Mouse (Mus musculus): ENCODE results near the gene Triml2.

The Triml2 gene

DNA sequence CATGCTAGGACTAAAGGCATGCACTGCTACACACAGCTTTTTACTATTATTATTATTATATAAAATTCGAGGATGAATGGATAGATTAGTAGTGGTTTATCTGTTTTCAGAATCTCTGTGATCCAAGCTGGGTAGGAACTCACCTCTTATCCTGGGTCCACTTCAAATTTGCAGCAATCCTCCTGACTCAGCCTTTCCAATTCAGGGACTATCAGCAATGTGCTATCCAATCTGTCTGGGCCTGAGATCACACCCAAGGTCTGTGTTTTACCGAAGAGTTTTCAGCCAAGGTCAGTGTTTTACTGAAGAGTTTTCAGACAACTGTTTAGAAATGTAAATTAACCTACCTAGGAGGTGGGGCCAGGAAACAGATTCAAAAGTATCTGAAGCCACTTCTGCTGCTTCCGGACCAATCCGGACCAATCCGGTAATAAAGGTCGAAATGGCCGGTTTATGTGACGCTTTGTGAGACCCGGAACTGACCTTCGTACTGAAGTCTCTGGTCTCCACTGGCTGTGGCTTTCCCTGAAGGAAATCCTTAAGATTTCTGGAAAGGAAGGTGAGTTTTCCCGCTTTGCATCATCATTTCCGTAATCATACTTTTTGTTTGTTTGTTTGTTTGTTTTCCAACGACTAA lies at the start of gene Triml2:
Gene Triml2 (plus strand): TSS at position 488 of the 637 bp plus-strand sequence.
- DNase-seq (ENCODE audit: low spot score in 2 of 2), result no peak

DNA sequence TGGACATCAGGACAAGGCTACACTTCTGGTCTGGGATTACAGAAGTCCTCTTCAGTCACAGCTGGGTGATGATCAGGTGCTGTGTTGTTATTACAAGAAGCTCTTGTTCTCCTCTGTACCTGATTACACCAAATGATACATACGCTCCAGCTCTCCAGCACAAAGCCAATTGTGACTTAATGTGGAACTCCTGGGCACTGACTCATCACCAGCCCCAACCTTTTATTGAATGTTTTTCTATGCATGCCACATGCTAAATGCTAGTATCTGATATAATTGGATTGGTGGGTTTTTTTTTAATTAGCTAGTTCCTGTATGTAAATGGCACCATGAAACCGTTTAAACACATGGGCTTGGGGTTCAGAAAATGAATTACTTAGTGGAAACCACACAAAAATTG lies 39.0 kb upstream of the Triml2 start, which contains the start of gene Triml1:
Gene Triml1 (minus strand): TSS at position 101 of the 400 bp plus-strand sequence.
- DNase-seq (ENCODE audit: low spot score in 2 of 2), result no peak

DNA sequence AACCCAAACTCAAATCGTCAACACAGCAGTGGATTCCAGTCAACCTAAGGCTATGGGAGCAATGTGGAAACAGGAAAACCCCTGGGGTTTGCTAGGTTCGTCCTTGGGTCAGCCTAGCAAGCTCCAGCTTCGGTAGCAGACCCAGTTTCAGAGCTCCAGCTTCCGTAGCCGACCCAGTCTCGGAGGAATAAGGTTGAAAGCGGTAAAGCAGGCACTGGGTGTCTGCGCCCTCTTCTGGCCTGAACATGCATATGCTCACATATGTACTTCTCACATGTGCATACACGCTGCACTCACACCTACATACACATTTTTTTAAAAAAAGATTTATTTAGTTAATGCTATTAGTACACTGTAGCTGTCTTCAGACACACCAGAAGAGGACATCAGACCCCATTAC lies 31.0 kb upstream of the Triml2 start:
- no peak for DNase-seq (ENCODE audit: low spot score in 2 of 2)

DNA sequence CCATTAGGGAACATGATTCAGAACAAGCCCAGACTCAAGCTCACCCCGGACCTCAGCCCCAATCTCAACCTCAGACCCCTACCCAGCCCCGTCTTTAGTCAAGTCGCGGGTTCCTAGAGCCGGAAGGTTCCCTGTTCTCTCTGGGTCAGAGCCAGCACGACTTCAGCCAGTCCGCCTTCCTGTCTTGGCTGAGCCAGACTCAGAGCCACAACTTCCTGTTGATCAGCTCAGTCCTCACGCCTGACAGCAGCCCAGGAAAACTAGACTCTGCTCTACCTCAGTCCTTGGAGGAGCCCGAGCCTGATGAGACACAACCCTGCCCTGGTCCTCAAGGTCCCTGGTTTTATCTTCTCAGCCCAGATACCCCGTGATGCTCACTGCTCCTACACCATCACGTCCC lies 17.1 kb upstream of the Triml2 start:
- DNase-seq (ENCODE audit: low spot score in 2 of 2), result no peak

DNA sequence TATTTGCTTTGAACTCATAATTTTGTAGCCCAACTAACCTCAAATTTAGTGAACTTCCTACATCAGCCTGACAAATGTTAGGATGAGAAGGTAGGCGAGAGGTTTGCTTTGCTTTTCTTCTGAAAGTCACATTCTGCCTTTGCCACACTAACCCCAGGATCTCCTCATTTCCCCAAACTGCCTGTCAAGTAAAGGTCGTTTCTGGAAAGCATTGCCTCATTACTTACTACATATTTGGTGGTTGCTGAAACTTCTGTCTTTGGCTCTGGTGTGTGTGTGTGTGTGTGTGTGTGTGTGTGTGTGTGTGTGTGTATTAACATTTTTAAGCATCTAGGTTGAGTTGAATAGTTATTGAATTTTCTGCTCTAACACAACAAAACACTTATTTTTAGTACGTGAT lies 15.9 kb upstream of the Triml2 start:
- no peak for DNase-seq (ENCODE audit: low spot score in 2 of 2)

DNA sequence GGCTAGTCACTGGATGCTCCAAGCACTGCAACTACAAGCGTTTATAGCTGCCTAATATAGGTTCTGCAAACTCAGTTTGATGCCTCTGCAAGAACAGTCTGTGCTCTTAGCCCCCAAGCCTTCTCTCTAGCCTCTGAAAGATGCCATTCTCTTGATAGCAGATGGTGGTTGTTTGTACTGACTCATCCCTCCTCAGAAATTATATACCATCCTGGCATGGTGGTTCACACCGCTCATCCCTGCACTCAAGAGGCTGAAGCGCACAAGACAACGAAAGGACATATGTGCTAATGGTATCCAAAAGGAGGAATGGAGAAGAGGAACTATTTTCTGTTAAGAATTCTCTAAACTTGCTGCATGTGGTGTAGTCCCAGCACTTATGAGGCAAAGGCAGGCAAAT lies 12.3 kb upstream of the Triml2 start:
- no peak for DNase-seq (ENCODE audit: low spot score in 2 of 2)

DNA sequence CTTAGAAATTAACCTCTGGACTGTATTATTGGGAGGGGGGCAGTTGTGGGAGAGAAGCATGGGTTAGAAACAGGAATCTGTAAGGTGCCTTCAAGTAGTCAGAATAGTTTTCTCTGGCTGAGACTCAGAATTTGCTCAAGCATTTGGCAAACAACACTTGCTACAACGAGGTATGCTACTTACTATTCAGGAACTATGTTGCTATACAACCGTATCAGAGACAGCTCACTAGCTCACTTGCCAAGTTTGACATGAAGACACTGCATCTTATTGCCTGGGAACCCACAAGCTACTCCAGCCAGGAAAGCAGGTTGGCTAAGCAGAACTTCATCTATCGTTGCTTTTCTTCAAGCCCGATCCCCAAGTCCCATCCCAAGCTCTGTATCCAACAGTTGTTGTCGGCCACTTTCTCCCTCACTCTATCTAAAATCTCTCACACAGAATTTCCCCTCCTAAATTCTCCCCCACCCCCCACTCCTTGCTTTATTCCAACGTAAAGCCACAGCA lies 11.0 kb upstream of the Triml2 start:
- no peak for DNase-seq (ENCODE audit: low spot score in 2 of 2)

DNA sequence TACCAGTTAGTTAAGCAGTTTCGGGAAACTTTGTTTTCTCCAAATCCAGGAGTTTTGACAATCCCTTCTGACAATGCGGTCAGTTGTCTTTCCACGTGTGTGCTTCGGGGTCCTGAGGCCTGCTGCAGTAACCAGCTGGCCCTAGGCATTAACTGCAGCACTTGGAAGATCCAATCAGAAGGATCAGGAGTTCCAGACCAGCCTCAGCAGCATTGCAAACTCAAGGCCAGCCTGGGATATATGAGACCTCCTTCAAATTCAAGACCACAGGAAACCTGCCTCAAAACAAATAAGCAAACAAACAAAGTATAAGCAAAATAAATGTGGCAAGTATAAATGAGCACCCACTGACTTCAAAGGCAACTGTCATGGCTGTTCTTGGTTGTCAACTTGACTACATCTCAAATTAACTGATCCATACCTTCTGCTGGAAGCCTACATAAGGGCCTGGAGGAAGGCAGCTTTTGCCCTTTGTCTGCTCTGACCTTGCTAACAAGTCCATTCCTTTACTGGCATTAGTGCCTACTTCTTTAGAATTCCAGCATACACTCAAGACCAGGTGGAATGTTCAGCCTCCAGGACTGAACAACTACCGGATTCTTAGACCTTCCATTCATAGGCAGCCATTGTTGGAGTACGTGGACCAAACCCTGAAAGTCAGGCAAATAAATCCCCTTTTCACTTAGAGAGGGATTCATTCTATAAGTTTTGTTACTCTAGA lies 3.4 kb upstream of the Triml2 start:
- no peak for DNase-seq (ENCODE audit: low spot score in 2 of 2)

DNA sequence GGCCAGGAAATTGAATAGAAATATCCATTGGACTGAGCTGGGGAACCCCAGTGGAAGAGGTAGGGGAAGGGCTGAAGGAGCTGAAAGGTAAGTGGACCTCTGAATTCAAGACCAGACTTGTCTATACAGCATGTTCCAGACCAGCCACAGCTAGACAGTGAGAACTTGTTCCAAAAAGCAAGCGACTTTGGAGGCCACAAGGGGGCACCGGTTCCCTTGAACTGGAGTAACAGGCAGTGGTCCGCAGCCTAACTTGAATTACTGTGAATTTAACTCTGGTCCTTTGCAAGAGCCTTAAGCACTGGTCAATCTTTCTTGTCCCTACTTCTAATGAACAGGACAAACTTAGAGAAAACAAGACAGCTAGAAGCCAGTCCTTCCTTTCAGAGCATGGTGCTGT lies 2.1 kb upstream of the Triml2 start:
- DNase-seq (ENCODE audit: low spot score in 2 of 2), result no peak

DNA sequence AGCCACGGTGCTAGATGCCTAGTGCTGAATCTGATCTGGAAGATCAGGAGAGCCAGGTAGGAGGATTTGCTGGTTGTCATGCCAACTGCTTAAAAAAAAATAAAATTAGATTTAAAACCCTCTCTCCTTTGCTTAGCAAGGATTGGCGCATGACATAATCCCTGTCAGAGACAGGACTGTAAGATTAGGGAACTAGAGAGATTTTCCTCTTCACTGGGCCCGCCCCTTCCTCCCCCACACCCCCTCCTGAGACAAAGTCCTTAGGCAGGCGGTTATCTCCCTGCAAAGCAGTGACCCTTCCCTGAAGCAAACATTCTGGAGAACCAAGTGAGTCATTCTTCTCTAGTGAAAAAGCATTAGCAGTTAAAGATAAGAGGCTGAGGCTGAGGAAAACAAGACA lies 1.2 kb upstream of the Triml2 start:
- DNase-seq (ENCODE audit: low spot score in 2 of 2), result peak in 1 of 2 experiments; percentile 1

DNA sequence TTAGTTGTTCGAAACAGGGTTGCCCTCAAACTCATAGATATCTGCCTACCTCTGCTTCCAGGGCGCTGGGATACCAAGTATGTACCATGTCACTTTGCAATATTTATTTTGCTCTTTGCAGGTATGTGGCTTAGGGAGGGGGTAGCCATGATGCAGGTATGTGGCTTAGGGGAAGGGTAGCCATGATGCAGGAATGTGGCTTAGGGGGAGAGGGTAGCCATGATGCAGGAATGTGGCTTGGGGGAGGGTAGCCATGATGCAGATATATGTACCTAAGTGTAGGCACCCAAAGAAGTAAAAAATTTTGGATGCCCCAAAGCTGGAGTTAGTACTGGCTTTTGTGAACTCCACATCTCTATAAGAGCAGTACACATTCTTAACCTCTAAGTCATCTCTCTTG lies 1.9 kb downstream of the Triml2 start:
- DNase-seq (ENCODE audit: low spot score in 2 of 2), result no peak

DNA sequence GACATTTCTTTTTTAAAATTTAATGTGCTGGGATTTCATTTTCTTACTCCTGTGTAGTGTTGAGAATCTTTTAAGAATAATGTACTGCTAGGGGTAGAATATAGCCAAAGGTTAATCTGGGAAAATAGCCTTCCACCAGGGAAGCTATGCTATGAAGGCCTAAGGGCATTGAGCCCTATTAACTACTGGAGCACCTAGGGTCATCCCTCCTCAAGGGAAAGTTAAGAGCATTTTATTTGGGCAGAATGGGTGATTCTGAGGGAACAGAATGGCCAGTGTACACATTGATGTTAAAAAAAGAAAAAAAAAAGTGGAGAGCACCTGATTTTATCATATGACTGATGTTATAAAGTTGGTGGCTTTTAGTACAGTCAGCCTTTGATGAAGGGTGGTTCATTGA lies 35.2 kb downstream of the Triml2 start:
- DNase-seq (ENCODE audit: low spot score in 2 of 2), result no peak

DNA sequence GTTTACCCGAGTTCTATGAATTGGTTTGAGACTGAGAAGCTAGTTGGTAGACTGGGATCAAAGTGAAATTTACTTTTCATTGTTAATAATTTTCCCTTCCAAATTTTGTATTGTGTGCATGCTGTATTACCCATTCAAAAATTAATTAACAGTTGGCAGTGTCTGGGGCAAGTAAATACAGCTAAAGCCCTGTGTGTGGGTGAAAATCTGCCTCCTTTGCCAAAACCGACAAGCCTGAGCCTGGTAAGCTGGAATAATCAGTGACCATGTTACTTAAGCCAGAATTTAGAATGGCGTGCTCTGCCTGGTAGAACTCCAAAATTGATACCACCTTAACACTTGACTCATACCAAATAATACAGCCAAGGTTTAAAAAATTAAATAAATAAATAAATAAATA lies 63.0 kb downstream of the Triml2 start:
- DNase-seq (ENCODE audit: low spot score in 2 of 2), result no peak

All from heart, adult 9 months (tissue).